Mouse (Mus musculus): Measurements from ENCODE around the gene Slc6a3. TPM values are rescaled to one million over a fixed set of nuclear protein-coding genes. Genes with fewer than 3 reads are reported as not detected.

Slc6a3 gene
- polyA plus RNA-seq, 2 experiments: 0.59 to 0.75 TPM

GRCm38 (mm10) chr13:73600217-73600616 lies 63.7 kb downstream of the Slc6a3 start:
- H3K27ac ChIP-seq: no peak overlapping the region
- no peak overlapping the region for H3K4me2 ChIP-seq (ENCODE audit: low read depth)
- no peak for ATAC-seq (ENCODE audit: insufficient read depth)
- 8% methylated on average over 4 of the region's 4 CpGs for WGBS (ENCODE audit: insufficient replicate concordance)
- no peaks in the 10 kb centered on the region for H3K36me3 ChIP-seq (replicated peaks; ENCODE audit: control insufficient read depth, insufficient read depth, low read depth)
- peaks cover 10% of the 10 kb centered on the region in 2 experiments for H3K4me1 ChIP-seq (replicated peaks; ENCODE audit: control insufficient read depth in 2 of 2, insufficient read depth in 2 of 2, low read length in 1 of 2)
- DNase-seq (ENCODE audit: low read depth in 3 of 3, low spot score in 3 of 3): no peak
- no peaks in the 10 kb centered on the region for H3K9me3 ChIP-seq (ENCODE audit: control insufficient read depth, low read length)
- TF ChIP-seq CTCF (IDR thresholded peaks at IDR 0.05; ENCODE audit: low read depth) (no peak), EP300 (IDR thresholded peaks at IDR 0.05; ENCODE audit: low read depth) (no peak)
- H3K27me3 ChIP-seq (ENCODE audit: control insufficient read depth, insufficient read depth, low read length): no peaks in the 10 kb centered on the region
- H3K4me3 ChIP-seq (ENCODE audit: insufficient read depth in 1 of 2, low read depth in 2 of 2, low read length in 2 of 2): no peak overlapping the region
- no peak overlapping the region for H3K9ac ChIP-seq (replicated peaks)

GRCm38 (mm10) chr13:73603046-73603445 lies 66.5 kb downstream of the Slc6a3 start:
- ATAC-seq (ENCODE audit: insufficient read depth): no peak
- Histone ChIP-seq H3K4me2 (ENCODE audit: low read depth) (peak overlapping the region; percentile 96), H3K27me3 (ENCODE audit: control insufficient read depth, insufficient read depth, low read length) (no peaks in the 10 kb centered on the region), H3K9ac (replicated peaks) (peak overlapping the region; percentile 76), H3K27ac (no peak overlapping the region), H3K4me3 (ENCODE audit: insufficient read depth in 1 of 2, low read depth in 2 of 2, low read length in 2 of 2) (peak overlapping the region; percentile 82 to 93), H3K4me1 (replicated peaks; ENCODE audit: control insufficient read depth in 2 of 2, insufficient read depth in 2 of 2, low read length in 1 of 2) (peaks cover 10% of the 10 kb centered on the region in 2 experiments), H3K36me3 (replicated peaks; ENCODE audit: control insufficient read depth, insufficient read depth, low read depth) (peaks cover 14% of the 10 kb centered on the region), H3K9me3 (ENCODE audit: control insufficient read depth, low read length) (no peaks in the 10 kb centered on the region)
- 45% methylated on average over 4 of the region's 4 CpGs for WGBS (ENCODE audit: insufficient replicate concordance)
- TF ChIP-seq CTCF (IDR thresholded peaks at IDR 0.05; ENCODE audit: low read depth) (no peak), EP300 (IDR thresholded peaks at IDR 0.05; ENCODE audit: low read depth) (no peak)
- DNase-seq (ENCODE audit: low read depth in 3 of 3, low spot score in 3 of 3): no peak

- peak; percentile 97 for ATAC-seq (ENCODE audit: insufficient read depth)
- Histone ChIP-seq H3K4me1 (replicated peaks; ENCODE audit: control insufficient read depth in 2 of 2, insufficient read depth in 2 of 2, low read length in 1 of 2) (peaks cover 10% of the 10 kb centered on the region in 2 experiments), H3K9ac (replicated peaks) (peak within 1 kb of the TSS; percentile 76), H3K4me2 (ENCODE audit: low read depth) (peak within 1 kb of the TSS; percentile 96), H3K27ac (peak within 1 kb of the TSS; percentile 58), H3K4me3 (ENCODE audit: insufficient read depth in 1 of 2, low read depth in 2 of 2, low read length in 2 of 2) (peak within 1 kb of the TSS; percentile 82 to 93), H3K36me3 (replicated peaks; ENCODE audit: control insufficient read depth, insufficient read depth, low read depth) (peaks cover 15% of the 10 kb centered on the region), H3K27me3 (ENCODE audit: control insufficient read depth, insufficient read depth, low read length) (no peaks in the 10 kb centered on the region), H3K9me3 (ENCODE audit: control insufficient read depth, low read length) (no peaks in the 10 kb centered on the region)
- under 1% methylated on average over 53 of the region's 53 CpGs for WGBS (ENCODE audit: insufficient replicate concordance)
- no peak for TF ChIP-seq CTCF (IDR thresholded peaks at IDR 0.05; ENCODE audit: low read depth)
- no peak; the same call in 1 of the 2 replicates for TF ChIP-seq EP300 (IDR thresholded peaks at IDR 0.05; ENCODE audit: low read depth)
- peak; percentile 85 to 88 (median 87) for DNase-seq (ENCODE audit: low read depth in 3 of 3, low spot score in 3 of 3)
Observed at GRCm38 (mm10) chr13:73603522-73604155, 67.1 kb downstream of the Slc6a3 start, which contains the start of gene Clptm1l. Clptm1l (plus strand) TSS chr13:73604006.

- whole genome bisulfite sequencing (ENCODE audit: insufficient replicate concordance): 3% methylated on average over 39 of the region's 39 CpGs
- Histone ChIP-seq H3K27me3 (ENCODE audit: control insufficient read depth, insufficient read depth, low read length) (no peaks in the 10 kb centered on the region), H3K4me3 (ENCODE audit: insufficient read depth in 1 of 2, low read depth in 2 of 2, low read length in 2 of 2) (peak overlapping the region; percentile 82 to 93), H3K9me3 (ENCODE audit: control insufficient read depth, low read length) (no peaks in the 10 kb centered on the region), H3K27ac (peak overlapping the region; percentile 52), H3K4me1 (replicated peaks; ENCODE audit: control insufficient read depth in 2 of 2, insufficient read depth in 2 of 2, low read length in 1 of 2) (peaks cover 10% of the 10 kb centered on the region in 2 experiments), H3K4me2 (ENCODE audit: low read depth) (peak overlapping the region; percentile 96), H3K36me3 (replicated peaks; ENCODE audit: control insufficient read depth, insufficient read depth, low read depth) (peaks cover 22% of the 10 kb centered on the region), H3K9ac (replicated peaks) (peak overlapping the region; percentile 76)
- ATAC-seq (ENCODE audit: insufficient read depth) (peak; percentile 70), DNase-seq (ENCODE audit: low read depth in 3 of 3, low spot score in 3 of 3) (peak in 1 of 3 experiments; percentile 17)
- peak; percentile 7; the same call in 1 of the 2 replicates for TF ChIP-seq CTCF (IDR thresholded peaks at IDR 0.05; ENCODE audit: low read depth)
- no peak for TF ChIP-seq EP300 (IDR thresholded peaks at IDR 0.05; ENCODE audit: low read depth)
Observed at GRCm38 (mm10) chr13:73604156-73604957, 67.8 kb downstream of the Slc6a3 start.

GRCm38 (mm10) chr13:73618406-73618805 lies 81.9 kb downstream of the Slc6a3 start:
- peaks cover 36% of the 10 kb centered on the region for H3K36me3 ChIP-seq (replicated peaks; ENCODE audit: control insufficient read depth, insufficient read depth, low read depth)
- H3K27me3 ChIP-seq (ENCODE audit: control insufficient read depth, insufficient read depth, low read length): no peaks in the 10 kb centered on the region
- no peaks in the 10 kb centered on the region for H3K9me3 ChIP-seq (ENCODE audit: control insufficient read depth, low read length)
- no peak overlapping the region for H3K4me2 ChIP-seq (ENCODE audit: low read depth)
- no peak overlapping the region for H3K4me3 ChIP-seq (ENCODE audit: insufficient read depth in 1 of 2, low read depth in 2 of 2, low read length in 2 of 2)
- no peak overlapping the region for H3K9ac ChIP-seq (replicated peaks)
- H3K27ac ChIP-seq: no peak overlapping the region
- no peak for TF ChIP-seq CTCF (IDR thresholded peaks at IDR 0.05; ENCODE audit: low read depth)
- TF ChIP-seq EP300 (IDR thresholded peaks at IDR 0.05; ENCODE audit: low read depth): no peak
- DNase-seq (ENCODE audit: low read depth in 3 of 3, low spot score in 3 of 3): no peak
- 70% methylated on average over 5 of the region's 5 CpGs for WGBS (ENCODE audit: insufficient replicate concordance)
- ATAC-seq (ENCODE audit: insufficient read depth): no peak
- H3K4me1 ChIP-seq (replicated peaks; ENCODE audit: control insufficient read depth in 2 of 2, insufficient read depth in 2 of 2, low read length in 1 of 2): no peaks in the 10 kb centered on the region
